Mouse (Mus musculus) forebrain, embryonic 12.5 days (tissue): ENCODE measurements at regions not wholly inside any gene's neighbourhood (a gene's known extent, or its start where the extent isn't known, plus 50 kb on each side); places are given as distances from the start of the nearest gene placed in this dataset.

Experiments
- ATAC-seq: fragments of 200-750 bp; cut with Nextera tagmentation; 2 replicates; pipeline ENCODE4 v1.8.0; 2017; ENCODE audit warnings: moderate TSS enrichment; ENCODE audit not compliant: low FRiP score
- H3K27ac ChIP-seq: fragments of 300-500 bp; sonication (generic); 2 replicates; pipeline ENCODE4 v1.5.1; 2016; ENCODE audit warnings: mild to moderate bottlenecking
- H3K27me3 ChIP-seq: fragments of 300-500 bp; sonication (generic); 2 replicates; pipeline ENCODE4 v1.6.1; 2016; ENCODE audit warnings: mild to moderate bottlenecking
- H3K36me3 ChIP-seq: fragments of 300-500 bp; sonication (generic); replicated peaks from 2 replicates; pipeline ENCODE4 v1.6.1; 2016; ENCODE audit warnings: mild to moderate bottlenecking
- H3K4me1 ChIP-seq: fragments of 300-500 bp; sonication (generic); 2 replicates; pipeline ENCODE4 v1.6.1; 2016
- H3K4me2 ChIP-seq: fragments of 300-500 bp; sonication (generic); 2 replicates; pipeline ENCODE4 v1.6.1; 2016; ENCODE audit warnings: mild to moderate bottlenecking, moderate library complexity
- H3K4me3 ChIP-seq: fragments of 300-500 bp; sonication (generic); replicated peaks from 2 replicates; pipeline ENCODE4 v1.5.1; 2016; ENCODE audit warnings: mild to moderate bottlenecking
- H3K9ac ChIP-seq: fragments of 300-500 bp; sonication (generic); 2 replicates; pipeline ENCODE4 v1.6.1; 2016; ENCODE audit warnings: mild to moderate bottlenecking
- H3K9me3 ChIP-seq: fragments of 300-500 bp; sonication (generic); 2 replicates; pipeline ENCODE4 v1.6.1; 2016
- WGBS: fragments of 180-500 bp; shearing (Covaris S2); methylation state at CpG from one replicate; pipeline ENCODE4 v1.1.7; 2016; 5-methylcytosine and 5-hydroxymethylcytosine counted together

DNA sequence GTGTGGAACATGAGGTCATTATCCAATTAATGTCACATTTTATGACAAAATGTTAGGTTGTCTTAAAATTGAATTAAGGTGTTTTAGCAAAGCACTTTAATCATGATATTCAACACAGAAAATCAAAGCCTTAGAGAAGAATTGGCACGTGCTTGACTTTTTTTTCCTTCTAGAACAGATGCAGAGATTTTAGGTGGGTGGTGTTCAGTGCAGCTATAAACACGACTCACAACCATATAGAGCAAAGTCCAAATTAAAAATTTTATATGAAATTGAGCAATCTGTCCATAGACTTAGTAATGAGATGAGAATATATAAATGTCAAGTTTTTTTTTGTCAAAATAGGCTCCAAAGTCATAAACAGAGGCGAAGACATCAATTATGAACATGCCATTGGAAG, 737.1 kb upstream of the 4931417E11Rik start:
- WGBS, result 76% methylated on average over 3 of the region's 3 CpGs
- H3K27me3 ChIP-seq, result no peaks in the 10 kb centered on the region
- H3K9ac ChIP-seq, result no peak overlapping the region
- no peak overlapping the region for H3K4me2 ChIP-seq
- H3K4me1 ChIP-seq, result no peaks in the 10 kb centered on the region
- no peak overlapping the region for H3K4me3 ChIP-seq
- H3K36me3 ChIP-seq, result no peaks in the 10 kb centered on the region
- ATAC-seq, result no peak
- no peak overlapping the region for H3K27ac ChIP-seq
- no peaks in the 10 kb centered on the region for H3K9me3 ChIP-seq

DNA sequence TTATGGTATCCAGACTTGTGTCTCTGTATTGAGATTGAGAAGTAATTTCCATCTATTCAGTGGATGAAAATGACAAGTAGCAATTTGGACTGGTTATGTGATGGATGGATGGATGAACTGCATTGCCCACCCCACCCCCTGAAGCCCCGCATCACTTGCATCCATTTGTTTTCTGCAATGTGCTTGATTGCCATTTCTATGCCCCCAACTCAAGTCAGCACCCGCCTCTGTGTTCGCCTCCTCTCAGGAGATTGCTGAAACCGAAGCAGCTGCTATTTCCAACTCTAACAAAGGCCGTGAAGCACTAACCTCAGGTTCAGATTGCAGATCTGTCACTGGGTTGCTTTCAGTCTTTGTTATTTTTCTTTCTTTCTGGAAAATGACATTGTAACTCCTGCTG, 734.7 kb upstream of the 4931417E11Rik start:
- Histone ChIP-seq H3K27me3 (no peaks in the 10 kb centered on the region), H3K36me3 (no peaks in the 10 kb centered on the region), H3K4me3 (no peak overlapping the region), H3K9ac (no peak overlapping the region), H3K27ac (no peak overlapping the region), H3K9me3 (no peaks in the 10 kb centered on the region), H3K4me2 (no peak overlapping the region), H3K4me1 (no peaks in the 10 kb centered on the region)
- 74% methylated on average over 5 of the region's 5 CpGs for WGBS
- ATAC-seq, result 0 out of 2 replicates have a peak, but pooled peaks have one; percentile 41
